Mouse (Mus musculus) CH12.LX (cell line): ENCODE data around the gene Mdh2. TPM values are rescaled to one million over a fixed set of nuclear protein-coding genes. Genes with fewer than 3 reads are reported as not detected.

ENCODE experiments used
- DNase-seq: peaks from one replicate; pipeline ENCODE4 v3.0.0-alpha.2; 2013; ENCODE audit errors: extremely low read depth
- H3K27ac ChIP-seq: 2 replicates; pipeline ENCODE4 v1.5.1; 2012; ENCODE audit warnings: low read depth, mild to moderate bottlenecking, control low read depth, moderate library complexity; ENCODE audit not compliant: insufficient read depth
- H3K27me3 ChIP-seq: replicated peaks from 2 replicates; pipeline ENCODE3; 2012; ENCODE audit warnings: inconsistent platforms
- H3K36me3 ChIP-seq, 2 experiments: replicated peaks in 1 of 2; 2 replicates each; pipeline versions ENCODE3 to v1.6.1; 2012; ENCODE audit warnings: inconsistent platforms in 1 of 2, low read length in 1 of 2, mild to moderate bottlenecking in 1 of 2, mixed read lengths in 1 of 2, moderate library complexity in 1 of 2; ENCODE audit not compliant: control insufficient read depth in 1 of 2, insufficient read depth in 1 of 2
- H3K4me1 ChIP-seq, 2 experiments: 2 replicates each; pipeline ENCODE4 v1.6.1; 2012; ENCODE audit warnings: inconsistent platforms in 1 of 2, moderate library complexity in 1 of 2; ENCODE audit not compliant: insufficient read depth in 2 of 2, control insufficient read depth in 1 of 2
- H3K4me2 ChIP-seq: 2 replicates; pipeline ENCODE4 v1.6.1; 2012; ENCODE audit warnings: low read depth, mild to moderate bottlenecking, control low read depth; ENCODE audit not compliant: poor library complexity, insufficient read depth, severe bottlenecking
- H3K4me3 ChIP-seq, 3 experiments: fragments of 150-350 bp in 1 of 3; sonication (generic) in 1 of 3; replicated peaks in 1 of 3; 2 replicates each; pipeline versions ENCODE3 to v1.5.1; 2011 to 2012; ENCODE audit warnings: low read depth in 2 of 3, low read length in 2 of 3, mild to moderate bottlenecking in 2 of 3, moderate library complexity in 2 of 3, control low read depth in 1 of 3, improper control_type of control experiment in 1 of 3, inconsistent platforms in 1 of 3, mixed read lengths in 1 of 3; ENCODE audit not compliant: poor library complexity in 1 of 3
- H3K79me2 ChIP-seq: replicated peaks from 2 replicates; pipeline ENCODE4 v1.6.1; 2012; ENCODE audit warnings: mild to moderate bottlenecking, moderate library complexity; ENCODE audit not compliant: control insufficient read depth, poor library complexity, insufficient read depth, severe bottlenecking; ENCODE audit errors: extremely low read depth
- H3K9ac ChIP-seq: 2 replicates; pipeline ENCODE4 v1.6.1; 2012; ENCODE audit warnings: low read depth, mild to moderate bottlenecking, control low read depth, moderate library complexity; ENCODE audit not compliant: insufficient read depth
- H3K9me3 ChIP-seq: replicated peaks from 2 replicates; pipeline ENCODE3; 2012; ENCODE audit warnings: low read length, inconsistent platforms, mixed read lengths
- BHLHE40 ChIP-seq: IDR thresholded peaks from 2 replicates; pipeline ENCODE4 v1.6.1; 2011; ENCODE audit warnings: mild to moderate bottlenecking, low read depth, low read length, improper control_type of control experiment
- CHD1 ChIP-seq: IDR thresholded peaks from 2 replicates; pipeline ENCODE4 v1.6.1; 2012; ENCODE audit warnings: low read depth, low read length, improper control_type of control experiment, inconsistent platforms
- CHD2 ChIP-seq: IDR thresholded peaks from 2 replicates; pipeline ENCODE4 v1.6.1; 2011; ENCODE audit warnings: low read length, improper control_type of control experiment
- CTCF ChIP-seq, 2 experiments: IDR thresholded peaks in 1 of 2; conservative IDR thresholded peaks in 1 of 2; 2 replicates each; pipeline ENCODE4 v1.5.1; 2011 to 2012; ENCODE audit warnings: low read depth in 2 of 2, low read length in 2 of 2, improper control_type of control experiment in 1 of 2, inconsistent platforms in 1 of 2, mild to moderate bottlenecking in 1 of 2, moderate library complexity in 1 of 2
- E2F4 ChIP-seq: IDR thresholded peaks from 2 replicates; pipeline ENCODE4 v1.6.1; 2011; ENCODE audit warnings: low read depth, low read length, improper control_type of control experiment; ENCODE audit not compliant: insufficient replicate concordance
- ELF1 ChIP-seq: IDR thresholded peaks from 2 replicates; pipeline ENCODE4 v1.6.1; 2014; ENCODE audit warnings: low read depth, mild to moderate bottlenecking, inconsistent platforms, low read length, improper control_type of control experiment
- EP300 ChIP-seq: IDR thresholded peaks from 2 replicates; pipeline ENCODE4 v1.6.1; 2011; ENCODE audit warnings: low read length, improper control_type of control experiment
- ETS1 ChIP-seq: conservative IDR thresholded peaks from 2 replicates; pipeline ENCODE4 v1.6.1; 2012; ENCODE audit warnings: low read depth, mild to moderate bottlenecking, inconsistent platforms, low read length, improper control_type of control experiment, moderate library complexity
- GABPA ChIP-seq: IDR thresholded peaks from 2 replicates; pipeline ENCODE4 v1.6.1; 2012; ENCODE audit warnings: low read depth, low read length, improper control_type of control experiment, inconsistent platforms; ENCODE audit not compliant: insufficient replicate concordance
- HCFC1 ChIP-seq: IDR thresholded peaks from 2 replicates; pipeline ENCODE4 v1.6.1; 2012; ENCODE audit warnings: low read depth, mild to moderate bottlenecking, inconsistent platforms, low read length, improper control_type of control experiment
- IRF4 ChIP-seq: IDR thresholded peaks from 2 replicates; pipeline ENCODE4 v1.6.1; 2014; ENCODE audit warnings: low read depth, mild to moderate bottlenecking, inconsistent platforms, low read length, improper control_type of control experiment
- JUN ChIP-seq: IDR thresholded peaks from 2 replicates; pipeline ENCODE4 v1.6.1; 2011; ENCODE audit warnings: low read depth, mild to moderate bottlenecking, low read length, improper control_type of control experiment, moderate library complexity; ENCODE audit not compliant: insufficient read depth
- JUND ChIP-seq: conservative IDR thresholded peaks from 2 replicates; pipeline ENCODE4 v1.6.1; 2011; ENCODE audit warnings: low read depth, low read length, improper control_type of control experiment
- KAT2A ChIP-seq: IDR thresholded peaks from 2 replicates; pipeline ENCODE4 v1.6.1; 2012; ENCODE audit warnings: low read length, improper control_type of control experiment, inconsistent platforms; ENCODE audit not compliant: insufficient replicate concordance
- MAFK ChIP-seq: IDR thresholded peaks from 2 replicates; pipeline ENCODE4 v1.6.1; 2011; ENCODE audit warnings: low read length, improper control_type of control experiment; ENCODE audit not compliant: insufficient replicate concordance
- MAX ChIP-seq: IDR thresholded peaks from 2 replicates; pipeline ENCODE4 v1.6.1; 2011; ENCODE audit warnings: low read length, improper control_type of control experiment
- MAZ ChIP-seq: IDR thresholded peaks from 2 replicates; pipeline ENCODE4 v1.6.1; 2012; ENCODE audit warnings: low read depth, mild to moderate bottlenecking, inconsistent platforms, low read length, improper control_type of control experiment, moderate library complexity
- MEF2A ChIP-seq: IDR thresholded peaks from 2 replicates; pipeline ENCODE4 v1.6.1; 2014; ENCODE audit warnings: low read depth, mild to moderate bottlenecking, inconsistent platforms, low read length, improper control_type of control experiment, borderline replicate concordance
- MXI1 ChIP-seq: IDR thresholded peaks from 2 replicates; pipeline ENCODE4 v1.6.1; 2011; ENCODE audit warnings: mild to moderate bottlenecking, low read depth, low read length, improper control_type of control experiment
- MYC ChIP-seq: IDR thresholded peaks from 2 replicates; pipeline ENCODE4 v1.6.1; 2011; ENCODE audit warnings: low read depth, mild to moderate bottlenecking, improper control_type of control experiment, low read length
- NELFE ChIP-seq: IDR thresholded peaks from 2 replicates; pipeline ENCODE4 v1.6.1; 2011; ENCODE audit warnings: low read depth, low read length, improper control_type of control experiment
- NRF1 ChIP-seq: IDR thresholded peaks from 2 replicates; pipeline ENCODE4 v1.6.1; 2014; ENCODE audit warnings: low read depth, mild to moderate bottlenecking, inconsistent platforms, low read length, improper control_type of control experiment, moderate library complexity
- PAX5 ChIP-seq: IDR thresholded peaks from 2 replicates; pipeline ENCODE4 v1.6.1; 2012; ENCODE audit warnings: low read length, inconsistent platforms, mixed read lengths
- POLR2A ChIP-seq: IDR thresholded peaks from 2 replicates; pipeline ENCODE4 v1.6.1; 2011; ENCODE audit warnings: low read depth, mild to moderate bottlenecking, improper control_type of control experiment, low read length
- POLR2AphosphoS2 ChIP-seq: IDR thresholded peaks from 2 replicates; pipeline ENCODE4 v1.6.1; 2011; ENCODE audit warnings: low read depth, low read length, improper control_type of control experiment
- RAD21 ChIP-seq: IDR thresholded peaks from 2 replicates; pipeline ENCODE4 v1.6.1; 2011; ENCODE audit warnings: low read depth, mild to moderate bottlenecking, low read length, improper control_type of control experiment, moderate library complexity
- RCOR1 ChIP-seq: conservative IDR thresholded peaks from 2 replicates; pipeline ENCODE4 v1.6.1; 2012; ENCODE audit warnings: low read depth, mild to moderate bottlenecking, inconsistent platforms, low read length, improper control_type of control experiment
- SIN3A ChIP-seq: IDR thresholded peaks from 2 replicates; pipeline ENCODE4 v1.6.1; 2012; ENCODE audit warnings: low read length, improper control_type of control experiment, inconsistent platforms
- SMC3 ChIP-seq: IDR thresholded peaks from 2 replicates; pipeline ENCODE4 v1.6.1; 2011; ENCODE audit warnings: low read depth, low read length, improper control_type of control experiment
- TBP ChIP-seq: conservative IDR thresholded peaks from 2 replicates; pipeline ENCODE4 v1.6.1; 2011; ENCODE audit warnings: low read depth, low read length, improper control_type of control experiment
- TCF12 ChIP-seq: IDR thresholded peaks from 2 replicates; pipeline ENCODE4 v1.6.1; 2014; ENCODE audit warnings: low read depth, mild to moderate bottlenecking, inconsistent platforms, low read length, improper control_type of control experiment
- UBTF ChIP-seq: IDR thresholded peaks from 2 replicates; pipeline ENCODE4 v1.6.1; 2012; ENCODE audit warnings: low read depth, mild to moderate bottlenecking, inconsistent platforms, low read length, improper control_type of control experiment, moderate library complexity
- USF1 ChIP-seq: IDR thresholded peaks from 2 replicates; pipeline ENCODE4 v1.6.1; 2014; ENCODE audit warnings: low read depth, mild to moderate bottlenecking, inconsistent platforms, low read length, improper control_type of control experiment
- USF2 ChIP-seq: conservative IDR thresholded peaks from 2 replicates; pipeline ENCODE4 v1.6.1; 2011; ENCODE audit warnings: low read depth, low read length, improper control_type of control experiment
- ZC3H11A ChIP-seq: IDR thresholded peaks from 2 replicates; pipeline ENCODE4 v1.6.1; 2012; ENCODE audit warnings: low read depth, mild to moderate bottlenecking, inconsistent platforms, low read length, improper control_type of control experiment
- ZKSCAN1 ChIP-seq: IDR thresholded peaks from 2 replicates; pipeline ENCODE4 v1.6.1; 2012; ENCODE audit warnings: low read depth, inconsistent platforms, low read length, improper control_type of control experiment, borderline replicate concordance
- ZMIZ1 ChIP-seq: IDR thresholded peaks from 2 replicates; pipeline ENCODE4 v1.6.1; 2012; ENCODE audit warnings: low read depth, mild to moderate bottlenecking, inconsistent platforms, low read length, improper control_type of control experiment
- ZNF384 ChIP-seq: IDR thresholded peaks from 2 replicates; pipeline ENCODE4 v1.6.1; 2012; ENCODE audit warnings: low read depth, low read length, improper control_type of control experiment, inconsistent platforms
- dilution Hi-C: fragments of 300-500 bp; cut with MboI; formaldehyde crosslinking; loops from 2 replicates; pipeline ENCODE4 v1.14.3; 2020; ENCODE audit warnings: low sequenced_read_pairs; ENCODE audit not compliant: extremely low pct_unique_long_range_greater_than_20kb, extremely low pct_ligation_motif_present
- in situ Hi-C: fragments of 300-500 bp; cut with MboI; formaldehyde crosslinking; loops from 3 replicates; pipeline ENCODE4 v1.14.3; 2019; ENCODE audit warnings: low sequenced_read_pairs, low pct_ligation_motif_present, low pct_unique_long_range_greater_than_20kb, mixed read lengths
- polyA plus RNA-seq: library from polyadenylated mRNA; unstranded; fragments of >175 nt; gene quantifications from 2 replicates; pipeline ENCODE4 v1.2.1, GENCODE M21; 2012; ENCODE audit warnings: low read depth; ENCODE audit not compliant: insufficient read length
- total RNA-seq, 2 experiments: library from RNA; depleted of rRNA; stranded (reverse); fragments of 300-350 nt in 1 of 2; fragments of >200 nt in 1 of 2; gene quantifications; 2 replicates each; pipeline ENCODE4 v1.2.3; 2012 to 2014

The Mdh2 gene
- total RNA-seq (2012; rRNA removed) (152 and 163 TPM in 2 replicates), total RNA-seq (2014; rRNA removed) (119 and 133 TPM in 2 replicates), polyA plus RNA-seq (489 and 569 TPM in 2 replicates)

- dilution Hi-C loops (no loop called here), in situ Hi-C loops (loop anchor here (10.0 kb wide), 1 partner anchor 244 kb away; no protein-coding TSS in a partner anchor)
- Histone ChIP-seq H3K4me2 (peak within 1 kb of the TSS; percentile 89), H3K79me2 (peaks cover 36% of the 10 kb centered on the region), H3K9me3 (no peaks in the 10 kb centered on the region), H3K4me3 (peak within 1 kb of the TSS; percentile 87 to 89 (median 88)), H3K27me3 (no peaks in the 10 kb centered on the region), H3K36me3 (peaks cover 15 to 35% of the 10 kb centered on the region in 2 experiments), H3K27ac (peak within 1 kb of the TSS; percentile 56), H3K4me1 (peaks cover 8 to 48% of the 10 kb centered on the region in 2 experiments), H3K9ac (peak within 1 kb of the TSS; percentile 90)
- no peak for TF ChIP-seq MEF2A
- TF ChIP-seq ZC3H11A: no peak
- TF ChIP-seq USF2: no peak
- TF ChIP-seq MAZ: no peak
- no peak for TF ChIP-seq MAX
- TF ChIP-seq TCF12: peak; percentile 92
- peak; percentile 99 for TF ChIP-seq POLR2A
- peak; percentile 95 for TF ChIP-seq POLR2AphosphoS2
- TF ChIP-seq HCFC1: peak; percentile 73
- TF ChIP-seq MAFK: no peak
- no peak for TF ChIP-seq BHLHE40
- no peak for TF ChIP-seq ELF1
- no peak for TF ChIP-seq MYC
- no peak for TF ChIP-seq RCOR1
- TF ChIP-seq JUN: no peak
- TF ChIP-seq NELFE: peak; percentile 98
- TF ChIP-seq ZNF384: no peak
- no peak for TF ChIP-seq GABPA
- TF ChIP-seq E2F4: no peak
- TF ChIP-seq USF1: no peak
- no peak for TF ChIP-seq CHD1
- peak; percentile 71 for TF ChIP-seq NRF1
- no peak for TF ChIP-seq PAX5
- no peak for TF ChIP-seq KAT2A
- TF ChIP-seq ZMIZ1: peak; percentile 97
- TF ChIP-seq JUND: no peak
- TF ChIP-seq SMC3: no peak
- peak; percentile 99 for TF ChIP-seq CHD2
- no peak for TF ChIP-seq IRF4
- TF ChIP-seq CTCF (conservative IDR thresholded peaks at IDR 0.05 in 1 of 2, IDR thresholded peaks at IDR 0.05 in 1 of 2; ENCODE audit: low read depth in 2 of 2, low read length in 2 of 2): no peak
- TF ChIP-seq MXI1: peak; percentile 86
- TF ChIP-seq ZKSCAN1: no peak
- TF ChIP-seq TBP: peak; percentile 93
- peak; percentile 93 for TF ChIP-seq SIN3A
- TF ChIP-seq EP300: no peak
- no peak for TF ChIP-seq RAD21
- TF ChIP-seq UBTF: no peak
- no peak for TF ChIP-seq ETS1
- DNase-seq: peak; percentile 100
Observed at GRCm38 (mm10) chr5:135778471-135779445, at the start of gene Mdh2. Gene Mdh2 (plus strand): TSS chr5:135778480.
